Mouse (Mus musculus): ENCODE results near the gene Slc25a13.

DNA sequence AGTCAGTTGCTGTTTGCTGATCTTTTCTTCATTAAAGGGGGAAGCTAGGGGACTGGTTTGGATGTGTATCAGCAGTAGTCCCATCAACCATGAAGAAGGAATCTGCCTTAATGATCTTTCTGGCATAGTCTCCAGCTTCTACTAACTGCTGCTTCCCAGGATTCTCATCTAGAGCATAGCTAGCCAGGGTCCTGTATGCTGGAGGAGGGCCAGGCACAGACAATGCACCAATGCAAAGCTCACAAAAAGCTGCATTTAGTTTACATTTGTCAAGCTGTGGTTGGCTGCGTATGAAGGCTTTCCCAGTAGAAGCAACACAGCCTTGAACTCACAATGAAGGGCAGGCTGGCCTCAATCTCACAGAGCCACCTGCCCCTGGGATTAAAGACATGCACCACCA is 136.5 kb downstream of the Slc25a13 start:
- TF ChIP-seq CTCF (IDR thresholded peaks at IDR 0.05; ENCODE audit: extremely low read depth, insufficient read depth, insufficient read length, insufficient replicate concordance): no peak
- no peak for TF ChIP-seq POLR2A (IDR thresholded peaks at IDR 0.05; ENCODE audit: low read depth, low read length)
